11 mouse cellular contexts compared by ENCODE assay signal in the genomic region with DNA sequence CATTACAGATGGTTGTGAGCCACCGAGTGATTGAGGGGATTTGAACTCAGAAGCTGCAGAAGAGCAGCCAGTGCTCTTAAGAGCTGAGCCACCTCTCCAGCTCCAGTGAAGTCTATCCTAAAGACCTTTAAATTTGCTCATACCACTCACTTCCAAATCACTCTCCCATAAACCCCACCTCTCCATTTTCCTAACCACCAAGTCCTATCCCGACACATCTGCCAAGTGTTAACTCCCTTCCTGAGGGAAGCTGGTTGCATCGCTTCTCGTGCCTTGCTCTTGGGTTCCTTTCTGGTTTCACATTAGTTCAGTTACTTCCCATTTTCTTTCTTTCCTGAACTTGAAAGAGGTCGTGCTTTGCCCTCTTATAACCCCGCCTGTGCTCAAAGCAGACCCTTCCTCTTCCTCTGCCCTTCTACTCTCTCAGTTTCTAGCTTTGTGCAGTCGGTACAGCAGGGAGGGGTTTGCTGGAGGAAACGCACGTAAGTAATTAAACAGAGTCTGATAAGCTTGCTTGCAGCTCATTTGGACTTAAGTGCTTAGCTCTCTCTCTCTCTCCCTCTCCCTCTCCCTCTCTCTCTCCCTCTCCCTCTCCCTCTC.
DNase-seq lines count a peak whose midpoint lies in the region; ATAC-seq and TF ChIP-seq lines count a peak whose summit lies in the region.
"Had no signal": no experiment of that assay in that cellular context is flagged by ENCODE, and none has a peak within 500 bp of the region (broad histone marks: within the 10 kb centered on the region; RNA-seq: fewer than 3 reads in every experiment).

No protein-coding gene starts in this region.

- no peaks in the 10 kb centered on the region for H3K27me3 ChIP-seq in heart, embryonic 15.5 days
- H3K27me3 ChIP-seq in spleen, adult 2 months (ENCODE audit: control insufficient read depth, insufficient read depth, low read length): no peaks in the 10 kb centered on the region
- H3K27me3 ChIP-seq in limb, embryonic 13.5 days: no peaks in the 10 kb centered on the region
- H3K27me3 ChIP-seq in stomach, embryonic 16.5 days (ENCODE audit: control insufficient read depth, insufficient read depth, low read length): no peaks in the 10 kb centered on the region

- H3K9me3 ChIP-seq in heart, embryonic 15.5 days (replicated peaks): no peaks in the 10 kb centered on the region
- no peaks in the 10 kb centered on the region for H3K9me3 ChIP-seq in limb, embryonic 13.5 days
- no peaks in the 10 kb centered on the region for H3K9me3 ChIP-seq in stomach, embryonic 16.5 days (replicated peaks; ENCODE audit: control insufficient read depth, low read length)

- H3K27ac ChIP-seq in heart, embryonic 15.5 days: peak overlapping the region; percentile 24; the same call in 1 of the 2 replicates
- 0 out of 2 replicates have a peak overlapping the region, but pooled peaks have one; percentile 29 for H3K27ac ChIP-seq in spleen, adult 2 months (ENCODE audit: insufficient read depth, low read length)
- no peak overlapping the region for H3K27ac ChIP-seq in limb, embryonic 13.5 days
- peak overlapping the region; percentile 62 for H3K27ac ChIP-seq in stomach, embryonic 16.5 days (ENCODE audit: low read length)
- H3K27ac ChIP-seq: kidney, postnatal 0 days had no signal

- 33% methylated on average over 9 of the region's 9 CpGs for WGBS in heart, embryonic 15.5 days
- 22% methylated on average over 9 of the region's 9 CpGs for WGBS in spleen, adult 2 months
- 33% methylated on average over 9 of the region's 9 CpGs for WGBS in limb, embryonic 13.5 days
- 37% methylated on average over 9 of the region's 9 CpGs for WGBS in stomach, embryonic 16.5 days

- no peak for TF ChIP-seq CTCF in spleen, adult 2 months (IDR thresholded peaks at IDR 0.05; ENCODE audit: extremely low read depth, insufficient read depth, insufficient read length, insufficient replicate concordance)

- H3K4me2 ChIP-seq in heart, embryonic 15.5 days: peak overlapping the region; percentile 58
- peak overlapping the region; percentile 33 for H3K4me2 ChIP-seq in limb, embryonic 13.5 days (replicated peaks)
- peak overlapping the region; percentile 29 for H3K4me2 ChIP-seq in stomach, embryonic 16.5 days (ENCODE audit: low read depth, low read length)

- H3K9ac ChIP-seq in heart, embryonic 15.5 days: no peak overlapping the region
- no peak overlapping the region for H3K9ac ChIP-seq in limb, embryonic 13.5 days
- peak overlapping the region; percentile 48; the same call in 1 of the 2 replicates for H3K9ac ChIP-seq in stomach, embryonic 16.5 days (ENCODE audit: low read length)

- ATAC-seq in heart, embryonic 15.5 days (replicated peaks; ENCODE audit: insufficient number of reproducible peaks, insufficient read depth, low FRiP score, low read depth): no peak; the same call in 1 of the 2 replicates
- ATAC-seq in limb, embryonic 13.5 days (ENCODE audit: low FRiP score, low read depth): no peak
- peak; percentile 89 for ATAC-seq in stomach, embryonic 16.5 days (ENCODE audit: insufficient read depth, low FRiP score)

- TF ChIP-seq POLR2A in spleen, adult 2 months (IDR thresholded peaks at IDR 0.05; ENCODE audit: low read depth, low read length): no peak

- peak overlapping the region; percentile 20; the same call in 1 of the 2 replicates for H3K4me3 ChIP-seq in heart, embryonic 15.5 days
- peak overlapping the region; percentile 40 for H3K4me3 ChIP-seq in spleen, adult 2 months (ENCODE audit: extremely low read depth, insufficient read depth, insufficient read length)
- H3K4me3 ChIP-seq in limb, embryonic 13.5 days: no peak overlapping the region
- H3K4me3 ChIP-seq in stomach, embryonic 16.5 days (replicated peaks; ENCODE audit: low read length): no peak overlapping the region

- no peaks in the 10 kb centered on the region for H3K36me3 ChIP-seq in heart, embryonic 15.5 days
- H3K36me3 ChIP-seq in spleen, adult 2 months (ENCODE audit: control insufficient read depth, insufficient read depth, low read length): no peaks in the 10 kb centered on the region
- H3K36me3 ChIP-seq in limb, embryonic 13.5 days: no peaks in the 10 kb centered on the region
- no peaks in the 10 kb centered on the region for H3K36me3 ChIP-seq in stomach, embryonic 16.5 days (ENCODE audit: control insufficient read depth, insufficient read depth, low read length)

- no peak for DNase-seq in heart, postnatal 4 days
- no peak for DNase-seq in spleen, adult 2 months (ENCODE audit: low read depth in 1 of 2, low spot score in 2 of 2)
- no peak for DNase-seq in spleen, postnatal 14 days (ENCODE audit: low spot score in 2 of 2)
- DNase-seq in urinary bladder, postnatal 14 days (ENCODE audit: low spot score): no peak
- no peak for DNase-seq in adrenal gland, postnatal 4 days (ENCODE audit: low spot score in 2 of 2)
- DNase-seq: adrenal gland, postnatal 25 days; gastrocnemius, postnatal 25 days had no signal

- H3K4me1 ChIP-seq in heart, embryonic 15.5 days (replicated peaks): peaks cover 13% of the 10 kb centered on the region
- peaks cover 5% of the 10 kb centered on the region; the same call in 1 of the 2 replicates for H3K4me1 ChIP-seq in spleen, adult 2 months (ENCODE audit: control insufficient read depth, insufficient read depth, insufficient read length)
- peaks cover 8% of the 10 kb centered on the region for H3K4me1 ChIP-seq in limb, embryonic 13.5 days
- H3K4me1 ChIP-seq in stomach, embryonic 16.5 days (ENCODE audit: control insufficient read depth, insufficient read depth, low read length): no peaks in the 10 kb centered on the region

Comparison
In these comparisons a context has a peak if more than half of its experiments do, and no peak if none do; other contexts are left out.
1. H3K4me3 ChIP-seq: peak in heart, embryonic 15.5 days (single experiment) and spleen, adult 2 months (single experiment); none in limb, embryonic 13.5 days (single experiment) and stomach, embryonic 16.5 days (single experiment).
2. Peak in every context shown above with its lines, with median percentiles within 50 percentile points of each other: H3K4me2 ChIP-seq.